Mouse (Mus musculus) thymus, postnatal 25 days (tissue): Measurements from ENCODE around the gene Rtn4rl2.

Experiments
- DNase-seq: peaks from one replicate; pipeline ENCODE4 v3.0.0; 2022

Rtn4rl2 gene

DNA sequence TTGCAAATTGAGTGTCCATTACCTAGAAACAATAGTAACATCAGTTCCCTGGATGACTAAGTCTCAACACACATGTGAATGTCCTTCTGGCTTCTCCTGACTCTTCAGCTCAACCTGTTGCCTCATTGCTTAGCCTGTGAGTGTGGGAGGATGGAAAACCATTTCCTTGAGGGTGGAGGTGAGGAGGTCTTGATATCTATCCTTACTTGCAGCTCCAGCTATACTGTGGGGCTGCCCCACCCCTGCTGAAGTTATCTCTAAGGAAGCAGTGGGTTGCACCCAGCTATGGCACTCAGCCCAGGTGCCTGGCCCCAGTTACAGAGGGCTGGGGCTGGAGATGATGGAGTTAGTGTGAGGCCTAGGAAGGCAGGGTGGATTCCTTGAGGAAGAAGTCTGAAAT, 44.6 kb downstream of the Rtn4rl2 start:
- peak; percentile 52 for DNase-seq

DNA sequence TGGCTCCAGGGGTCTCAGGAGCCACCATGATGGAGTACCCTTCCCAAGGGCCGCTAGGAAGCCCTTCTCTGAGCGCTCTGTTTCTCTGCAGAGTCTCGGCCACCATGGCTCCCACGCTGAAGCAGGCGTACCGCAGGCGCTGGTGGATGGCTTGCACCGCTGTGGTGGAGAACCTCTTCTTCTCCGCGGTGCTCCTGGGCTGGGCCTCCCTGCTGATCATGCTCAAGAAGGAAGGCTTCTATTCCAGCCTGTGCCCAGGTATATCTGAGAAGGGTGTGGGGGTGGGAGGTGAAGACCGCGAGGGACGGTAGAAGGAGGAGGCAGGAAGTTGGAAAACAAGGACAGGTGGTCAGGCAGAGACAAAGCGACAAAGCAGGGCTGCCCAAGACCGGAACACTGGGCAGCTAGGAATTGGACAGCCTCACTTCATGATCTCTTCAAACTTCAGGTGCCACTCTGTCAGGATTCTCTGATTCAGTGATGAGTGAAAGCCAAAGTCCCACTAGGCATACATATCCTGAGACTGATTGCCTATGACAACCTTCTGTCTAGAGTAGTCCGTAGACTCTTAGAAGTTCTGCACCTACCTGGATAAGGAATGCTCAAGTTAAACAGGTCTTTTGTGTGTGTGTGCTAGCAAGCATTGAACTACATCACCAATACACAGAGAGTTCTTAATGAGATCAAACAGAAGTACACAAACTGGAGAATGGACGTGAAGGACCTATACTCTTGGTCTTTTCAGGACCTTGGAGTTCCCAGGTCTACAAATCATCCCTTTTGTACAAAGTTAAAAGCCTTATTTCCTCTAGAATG, 45.6 kb downstream of the Rtn4rl2 start:
- no peak for DNase-seq

DNA sequence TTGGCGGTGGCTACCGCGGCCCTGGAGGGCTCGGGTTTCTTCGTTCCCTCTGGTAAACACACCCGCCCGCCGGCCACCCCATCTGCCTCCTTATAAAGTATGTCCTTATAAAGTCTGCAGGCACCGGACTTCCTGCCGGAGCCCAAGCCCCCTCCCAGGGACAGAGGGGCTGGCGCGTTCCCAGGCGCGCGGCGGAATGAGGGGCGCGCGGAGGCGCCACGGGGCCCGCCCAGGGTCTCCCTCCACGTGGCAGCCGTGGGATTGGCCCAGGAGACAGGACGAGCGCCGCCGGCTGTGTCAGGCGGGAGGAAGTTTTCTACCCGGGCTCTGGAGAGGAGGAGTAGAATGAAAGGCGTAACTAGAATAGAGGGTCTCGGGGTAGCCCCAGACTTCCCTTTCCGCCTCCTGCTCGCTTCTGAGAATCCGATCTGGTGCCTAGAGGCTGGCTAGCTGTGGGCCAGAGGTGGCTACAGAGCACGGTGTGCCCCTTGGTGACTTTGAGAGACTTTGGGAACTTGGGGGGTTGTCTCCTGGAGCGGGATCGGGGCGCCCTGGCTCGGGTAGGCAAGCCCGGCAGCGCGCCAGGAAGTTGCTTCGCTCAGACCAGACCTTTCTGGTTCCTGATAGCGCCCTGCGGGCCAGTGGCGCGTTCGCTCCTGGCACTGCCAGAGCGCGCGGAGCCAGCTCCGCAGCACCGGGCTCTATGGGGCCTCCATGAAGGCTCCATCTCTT, 46.3 kb downstream of the Rtn4rl2 start:
- peak; percentile 76 for DNase-seq

DNA sequence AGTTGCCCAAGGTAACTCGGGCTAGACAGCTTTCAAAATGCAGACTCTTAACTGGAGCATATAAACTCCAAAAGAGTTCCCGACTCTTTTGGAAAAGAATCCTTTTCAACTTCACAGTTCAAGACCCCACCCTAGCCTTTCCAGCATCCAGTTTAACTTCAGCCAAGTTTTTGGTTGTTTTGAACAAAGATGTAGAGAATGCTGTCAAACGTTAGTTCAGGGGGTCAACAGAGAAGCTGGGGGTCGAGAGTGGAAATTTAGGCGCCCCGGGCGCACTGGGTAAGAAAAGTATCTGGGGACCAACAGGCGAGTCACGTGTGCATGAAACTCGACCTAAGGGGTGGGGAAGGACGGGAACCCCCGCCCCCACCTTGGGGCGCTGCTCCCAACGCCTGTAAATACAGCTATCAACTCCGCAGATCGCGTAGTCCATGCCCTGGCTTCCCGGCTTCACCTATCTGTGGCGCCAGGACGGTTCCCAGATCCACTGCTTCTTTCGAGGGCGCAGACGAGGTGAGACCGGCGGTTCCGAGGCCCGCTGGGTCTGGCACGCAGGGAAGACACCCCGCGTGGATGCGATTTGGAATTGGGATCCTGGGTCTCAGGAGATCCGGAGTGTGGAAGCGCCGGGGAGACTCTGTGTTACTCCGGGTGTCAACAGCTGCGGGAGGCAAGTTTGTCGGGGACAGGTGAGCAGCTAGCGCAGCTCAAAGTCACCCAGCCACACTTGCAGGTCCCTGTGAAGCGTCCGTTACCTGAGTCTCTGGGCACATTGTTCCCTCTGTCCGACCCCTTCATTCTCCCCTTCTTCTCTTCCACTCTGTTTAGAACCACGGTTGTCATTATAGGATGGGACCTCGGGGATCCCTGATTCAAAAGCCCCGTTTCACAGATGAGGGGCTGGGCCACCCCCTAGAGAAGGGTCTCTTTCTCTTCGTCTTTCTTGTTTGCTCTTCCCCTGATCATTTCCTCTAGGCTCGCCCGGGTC, 47.2 kb downstream of the Rtn4rl2 start:
- peak; percentile 54 for DNase-seq

DNA sequence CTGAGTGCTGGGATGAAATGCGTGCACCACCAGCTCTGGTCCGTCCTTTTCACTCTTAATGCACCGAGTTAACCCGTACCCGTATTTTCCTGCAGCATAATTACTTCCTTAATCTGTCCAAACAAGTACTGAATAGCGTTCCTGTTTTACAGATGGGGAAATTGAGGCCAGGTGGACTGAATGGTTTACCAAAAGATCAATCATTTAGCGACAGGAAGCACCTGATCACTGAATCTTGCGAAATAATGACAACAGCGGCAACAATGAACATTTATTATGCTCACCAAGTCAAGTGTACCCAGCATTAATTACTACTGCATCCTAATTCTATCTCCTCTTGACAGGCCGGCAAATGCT, 47.9 kb downstream of the Rtn4rl2 start, which contains the start of gene Slc43a1:
Slc43a1 (plus strand) TSS at position 258 of the 357 bp plus-strand sequence.
- no peak for DNase-seq

DNA sequence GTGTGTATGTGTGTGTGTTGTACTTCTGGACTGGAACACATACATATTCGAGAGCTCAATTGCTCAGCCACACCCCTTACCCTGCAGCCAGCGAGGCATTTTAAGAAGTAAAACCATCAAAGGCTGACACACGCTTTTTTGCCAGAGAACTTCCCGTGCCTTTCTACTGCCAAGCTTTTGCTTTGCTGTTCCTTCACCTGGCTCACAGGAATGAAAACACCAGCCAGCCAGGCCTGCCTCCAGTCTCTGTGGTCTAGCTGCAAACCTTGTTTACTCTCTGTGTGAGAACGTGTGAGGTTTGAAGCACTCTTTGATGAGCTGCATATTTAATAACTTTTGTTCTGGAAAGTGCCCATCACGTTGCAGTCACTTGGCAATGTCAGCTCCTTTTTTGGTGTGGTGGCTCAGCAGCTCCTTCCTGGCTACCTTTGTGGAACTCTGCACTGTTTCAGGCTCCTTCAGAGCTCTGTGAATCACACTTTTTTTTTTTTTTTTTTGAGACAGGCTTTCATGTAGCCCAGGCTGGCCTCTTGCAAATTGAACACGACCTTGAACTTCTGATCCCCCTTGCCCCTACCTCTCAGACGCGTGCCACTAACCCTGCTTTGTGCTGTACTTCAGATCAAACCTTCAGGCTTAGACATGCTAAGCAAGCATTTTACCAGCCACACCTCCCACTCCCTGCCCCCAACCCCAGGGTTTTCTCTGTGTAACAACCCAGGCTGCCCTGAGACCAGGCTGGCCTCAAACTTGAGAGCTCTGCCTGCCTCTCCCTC, 48.5 kb downstream of the Rtn4rl2 start:
- peak; percentile 61 for DNase-seq

DNA sequence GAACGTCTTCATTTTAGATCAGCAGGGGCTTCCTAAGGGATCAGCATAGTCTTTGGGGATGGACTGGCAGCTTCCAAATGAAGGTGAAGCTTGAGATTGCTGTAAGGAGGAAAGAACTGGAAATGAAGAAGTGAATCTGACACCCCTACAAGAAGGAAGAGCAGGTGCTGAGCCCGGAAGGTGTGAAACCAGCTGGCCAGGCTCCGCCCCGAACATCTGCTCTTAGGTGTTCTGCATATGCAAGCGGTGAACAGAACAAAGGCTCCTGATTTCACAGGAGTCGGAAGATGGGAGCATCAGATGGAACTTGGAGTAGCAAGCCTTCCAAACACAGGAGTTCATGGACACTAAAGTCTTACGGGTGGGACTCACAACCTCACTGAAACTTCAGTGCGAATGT, 49.4 kb downstream of the Rtn4rl2 start:
- peak; percentile 73 for DNase-seq

DNA sequence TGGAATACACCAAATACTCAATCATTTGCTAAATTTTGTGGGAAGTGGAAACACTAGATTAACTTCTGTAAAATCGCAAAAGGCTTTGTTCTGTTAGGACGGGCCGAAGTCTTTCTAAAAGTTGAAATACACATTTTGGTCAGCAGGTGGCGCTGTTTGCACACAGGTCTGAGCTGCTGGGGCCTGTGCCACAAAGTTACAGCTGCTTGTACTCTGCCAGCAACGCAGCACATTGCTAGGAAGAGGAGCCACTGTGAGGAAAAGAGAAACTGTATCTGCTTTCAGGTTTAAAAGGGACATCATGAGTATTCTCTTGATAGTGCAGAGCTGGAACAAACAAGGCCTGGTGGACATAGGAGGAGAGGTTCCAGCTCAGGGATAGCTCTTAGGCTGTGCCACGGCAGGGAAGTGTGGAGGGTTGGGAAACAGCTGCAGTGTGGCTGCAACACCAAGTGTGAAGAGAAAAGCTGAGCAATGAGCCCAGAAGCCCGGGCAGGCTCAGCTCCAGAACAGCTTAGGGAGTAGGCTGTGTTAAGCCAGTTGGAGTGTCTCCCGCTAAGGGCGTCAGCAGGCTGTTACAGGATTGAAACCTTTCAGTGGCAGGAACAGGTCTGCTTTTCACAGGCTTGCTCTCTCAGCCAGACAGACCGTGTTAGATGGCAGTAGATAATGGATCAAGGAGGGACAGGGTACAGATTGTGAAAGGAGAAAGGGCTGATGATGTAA, 54.7 kb downstream of the Rtn4rl2 start:
- peak; percentile 84 for DNase-seq

DNA sequence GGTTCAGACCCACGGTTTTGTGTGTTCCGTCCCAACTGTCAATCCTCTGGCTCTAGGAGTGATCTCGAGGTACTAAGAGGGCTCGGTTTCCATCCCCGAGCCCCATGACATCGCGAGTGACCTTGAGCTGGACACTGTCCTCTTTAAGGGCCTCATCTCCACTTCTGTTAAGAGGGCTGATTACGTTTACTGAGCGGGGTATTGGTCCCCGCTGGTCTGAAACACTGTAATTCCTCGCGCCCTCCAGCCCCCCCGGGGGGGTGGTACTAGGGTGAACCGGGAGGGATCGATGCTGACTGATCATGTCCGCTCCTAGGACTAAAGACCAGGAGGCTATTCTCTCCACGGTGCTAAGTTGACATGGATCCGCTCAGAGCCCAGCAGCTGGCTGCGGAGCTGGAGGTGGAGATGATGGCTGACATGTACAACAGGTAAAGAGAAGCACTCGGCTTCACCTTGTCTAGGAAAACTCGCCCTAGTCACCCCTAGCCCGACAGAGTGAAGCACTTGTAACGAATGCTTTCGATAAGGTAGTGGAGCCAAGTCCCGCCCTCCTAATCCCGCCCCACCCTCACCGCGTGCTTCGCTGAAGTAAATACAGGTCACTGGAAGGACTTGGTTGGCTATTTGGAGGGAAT, 59.1 kb downstream of the Rtn4rl2 start:
- no peak for DNase-seq

DNA sequence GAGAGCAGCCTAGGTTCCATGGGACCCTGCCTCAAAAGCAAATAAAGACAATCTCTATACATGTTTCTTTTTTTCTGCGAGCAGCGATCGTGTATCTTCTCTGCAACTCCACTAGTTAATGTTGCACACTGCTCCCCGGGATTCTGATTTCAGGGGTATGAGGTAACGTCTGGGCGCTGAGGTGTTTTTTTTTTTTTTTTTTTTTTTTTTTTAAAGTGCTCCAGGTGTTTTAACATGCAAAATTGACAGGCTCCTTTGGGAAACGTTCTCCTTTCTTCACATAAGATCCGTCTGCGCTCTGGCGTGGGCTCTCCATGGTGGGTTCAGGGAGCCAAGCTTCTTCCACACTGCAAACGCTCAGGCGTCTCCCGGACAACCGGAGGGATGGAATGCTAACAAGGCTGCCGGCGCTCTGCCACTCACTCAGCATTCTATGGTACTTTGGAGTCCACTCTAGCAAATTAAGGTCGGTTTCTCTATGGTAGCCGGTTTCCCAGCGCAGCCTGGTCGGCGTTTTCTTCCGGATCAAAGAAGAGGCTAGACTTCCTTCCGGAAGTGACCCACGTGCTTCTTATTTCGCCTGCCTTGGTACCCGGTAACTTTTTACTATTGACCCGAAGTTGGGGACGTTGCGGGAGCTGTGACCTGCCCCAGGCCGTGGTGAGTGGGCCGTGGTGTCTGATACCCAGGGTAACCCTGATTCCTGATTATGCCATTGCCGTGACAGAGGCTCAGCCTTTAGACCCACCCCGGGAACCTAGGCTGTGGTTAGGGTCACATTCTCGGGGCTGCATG, 59.8 kb downstream of the Rtn4rl2 start, which contains the start of gene Timm10:
Timm10 (plus strand) TSS at position 510 of the 795 bp plus-strand sequence.
- peak; percentile 71 for DNase-seq

DNA sequence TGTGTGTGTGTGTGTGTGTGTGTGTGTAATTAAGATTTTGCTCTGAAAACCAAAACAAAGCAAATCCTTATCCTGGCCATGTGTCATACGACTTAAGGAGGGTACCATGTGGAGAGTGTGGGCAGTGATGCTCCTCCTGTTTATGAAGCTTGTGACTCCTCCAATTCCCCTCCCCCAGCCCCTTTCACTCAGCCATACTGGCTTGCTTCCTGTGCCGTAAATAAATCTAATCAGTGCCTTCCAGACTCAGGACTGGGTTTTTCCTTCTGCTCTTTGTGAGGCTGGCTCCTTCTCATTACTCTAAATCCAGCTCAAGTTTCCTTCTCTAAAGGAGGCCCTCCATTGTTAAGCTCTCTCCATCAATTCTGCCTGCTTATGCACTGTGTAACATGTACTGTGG, 63.3 kb downstream of the Rtn4rl2 start:
- DNase-seq: no peak

DNA sequence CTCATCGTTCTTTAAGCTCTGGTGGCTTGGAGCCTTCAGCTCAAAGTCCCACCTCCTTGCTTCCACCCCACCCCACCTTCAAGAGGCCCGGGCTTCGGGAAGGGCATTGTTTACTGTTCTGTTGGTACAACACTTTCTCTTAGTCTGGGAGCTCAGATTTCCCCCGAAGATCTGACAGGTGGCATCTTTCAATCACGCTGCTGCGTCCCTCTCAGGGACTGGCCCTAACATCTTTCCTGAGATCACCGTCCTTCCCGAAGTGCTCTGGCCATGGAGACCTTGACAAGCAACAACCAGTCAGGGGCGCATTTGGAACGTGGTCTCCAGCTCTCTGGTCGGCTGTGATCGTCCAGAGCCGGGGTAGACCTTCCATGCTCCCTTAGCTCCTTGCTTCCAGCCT, 64.0 kb downstream of the Rtn4rl2 start, which contains the start of gene Smtnl1:
Smtnl1 (minus strand) TSS at position 101 of the 400 bp plus-strand sequence.
- DNase-seq: no peak
